Mouse (Mus musculus): ENCODE measurements around the gene Frem2. TPM values are rescaled to one million over a fixed set of nuclear protein-coding genes. Genes with fewer than 3 reads are reported as not detected.

Frem2 gene
- polyA plus RNA-seq, 1 experiment, result 0.81 TPM

DNA sequence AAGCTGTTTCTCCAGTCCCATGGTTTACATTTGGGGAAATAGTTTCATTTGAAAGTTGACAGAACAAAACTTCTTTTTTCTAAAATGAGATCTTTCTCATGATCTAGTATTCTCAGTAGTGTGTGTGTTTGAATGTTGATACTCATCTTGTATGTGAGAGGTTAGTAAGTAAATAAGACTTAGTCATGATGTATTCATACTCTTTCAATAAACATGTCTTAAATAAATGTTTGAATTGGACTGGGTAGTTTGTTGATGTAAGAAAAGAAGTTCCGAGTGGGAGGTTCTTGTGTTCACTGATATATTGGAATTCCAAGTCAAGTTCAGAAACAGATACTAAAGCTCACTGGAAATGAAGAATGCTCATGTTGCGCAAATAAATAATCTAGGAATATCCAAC, 25.1 kb upstream of the Frem2 start:
- WGBS, result 92% methylated on average over 2 of the region's 2 CpGs
- Histone ChIP-seq H3K27ac (ENCODE audit: control insufficient read depth, insufficient read depth, low read length) (no peak overlapping the region), H3K4me3 (ENCODE audit: control insufficient read depth, insufficient read depth, low read length) (no peak overlapping the region), H3K27me3 (ENCODE audit: control insufficient read depth, insufficient read depth, low read length) (no peaks in the 10 kb centered on the region), H3K36me3 (ENCODE audit: control insufficient read depth, insufficient read depth, low read length) (no peaks in the 10 kb centered on the region), H3K4me1 (replicated peaks; ENCODE audit: control insufficient read depth, insufficient read depth, low read length) (no peaks in the 10 kb centered on the region)
- DNase-seq, result no peak
- TF ChIP-seq POLR2A (IDR thresholded peaks at IDR 0.05; ENCODE audit: control insufficient read depth, extremely low read depth, insufficient read depth, low read length, poor library complexity), result no peak
- no peak for TF ChIP-seq CTCF (IDR thresholded peaks at IDR 0.05; ENCODE audit: borderline replicate concordance, control insufficient read depth, extremely low read depth, insufficient read depth, low read length, poor library complexity)

DNA sequence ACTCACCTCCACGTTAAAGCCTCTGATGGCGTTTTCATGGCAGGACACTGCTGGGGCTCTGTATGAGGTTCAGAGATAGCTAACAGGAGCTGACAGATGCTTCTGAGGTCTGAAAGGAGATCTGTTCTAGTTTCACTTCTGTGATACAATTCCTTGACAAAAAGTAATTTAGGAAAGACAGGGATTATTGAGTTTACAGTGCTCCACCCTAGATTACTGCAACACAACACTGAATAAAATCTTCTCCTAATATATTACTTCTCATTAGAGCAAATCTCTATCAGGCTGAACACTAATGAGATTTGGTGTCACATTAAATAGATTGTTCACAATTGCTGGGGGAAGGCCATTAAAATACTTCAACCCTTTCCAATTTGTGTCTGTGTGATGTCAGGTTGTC, 23.7 kb upstream of the Frem2 start:
- no peaks in the 10 kb centered on the region for H3K36me3 ChIP-seq (ENCODE audit: control insufficient read depth, insufficient read depth, low read length)
- 67% methylated on average over 2 of the region's 2 CpGs for WGBS
- no peaks in the 10 kb centered on the region for H3K4me1 ChIP-seq (replicated peaks; ENCODE audit: control insufficient read depth, insufficient read depth, low read length)
- no peak for DNase-seq
- no peak overlapping the region for H3K4me3 ChIP-seq (ENCODE audit: control insufficient read depth, insufficient read depth, low read length)
- H3K27me3 ChIP-seq (ENCODE audit: control insufficient read depth, insufficient read depth, low read length), result no peaks in the 10 kb centered on the region
- no peak for TF ChIP-seq CTCF (IDR thresholded peaks at IDR 0.05; ENCODE audit: borderline replicate concordance, control insufficient read depth, extremely low read depth, insufficient read depth, low read length, poor library complexity)
- no peak for TF ChIP-seq POLR2A (IDR thresholded peaks at IDR 0.05; ENCODE audit: control insufficient read depth, extremely low read depth, insufficient read depth, low read length, poor library complexity)
- H3K27ac ChIP-seq (ENCODE audit: control insufficient read depth, insufficient read depth, low read length), result no peak overlapping the region

DNA sequence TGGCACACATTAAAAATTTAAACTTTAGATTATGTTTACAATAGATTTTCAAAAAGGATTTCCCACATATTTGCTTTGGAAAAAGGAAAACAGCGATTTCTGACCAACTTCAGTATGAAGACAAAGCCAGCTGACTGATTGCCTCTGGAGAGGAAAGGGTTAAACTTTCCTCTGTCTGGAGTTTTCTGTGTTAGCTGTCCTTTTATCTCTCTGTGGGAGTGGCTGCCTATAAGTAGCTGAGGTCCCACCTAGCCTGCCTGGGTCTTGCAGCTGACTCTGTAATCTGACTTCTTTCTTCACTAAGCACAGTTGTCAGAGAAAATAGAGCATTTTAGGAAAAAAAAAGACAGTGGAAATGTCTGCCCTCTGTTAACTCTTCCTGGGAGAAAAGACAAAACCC, 17.1 kb upstream of the Frem2 start:
- Histone ChIP-seq H3K4me3 (ENCODE audit: control insufficient read depth, insufficient read depth, low read length) (no peak overlapping the region), H3K4me1 (replicated peaks; ENCODE audit: control insufficient read depth, insufficient read depth, low read length) (no peaks in the 10 kb centered on the region), H3K27ac (ENCODE audit: control insufficient read depth, insufficient read depth, low read length) (no peak overlapping the region), H3K27me3 (ENCODE audit: control insufficient read depth, insufficient read depth, low read length) (no peaks in the 10 kb centered on the region), H3K36me3 (ENCODE audit: control insufficient read depth, insufficient read depth, low read length) (no peaks in the 10 kb centered on the region)
- DNase-seq, result no peak
- WGBS, result 79% methylated on average over 1 of the region's 1 CpGs
- no peak for TF ChIP-seq POLR2A (IDR thresholded peaks at IDR 0.05; ENCODE audit: control insufficient read depth, extremely low read depth, insufficient read depth, low read length, poor library complexity)
- TF ChIP-seq CTCF (IDR thresholded peaks at IDR 0.05; ENCODE audit: borderline replicate concordance, control insufficient read depth, extremely low read depth, insufficient read depth, low read length, poor library complexity), result no peak

DNA sequence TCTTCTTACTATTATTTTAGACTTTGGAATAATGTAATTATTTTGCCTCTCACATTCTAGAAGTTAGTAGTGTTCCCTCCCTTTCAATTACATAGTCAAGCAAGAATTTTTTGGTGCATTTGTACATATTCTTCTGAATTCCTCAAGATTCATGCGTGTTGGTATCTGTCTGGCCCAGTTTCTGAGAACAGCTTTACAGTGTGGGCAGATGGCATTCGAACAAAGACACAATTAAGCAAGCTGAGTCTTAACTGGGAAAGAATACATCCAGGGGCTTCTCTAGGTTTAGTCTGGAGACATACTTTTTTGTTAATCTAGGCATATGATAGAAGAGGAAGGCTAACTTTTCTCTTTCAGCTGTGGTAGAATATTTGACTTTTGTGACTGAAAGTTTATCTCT, 12.6 kb upstream of the Frem2 start:
- Histone ChIP-seq H3K36me3 (ENCODE audit: control insufficient read depth, insufficient read depth, low read length) (no peaks in the 10 kb centered on the region), H3K27me3 (ENCODE audit: control insufficient read depth, insufficient read depth, low read length) (no peaks in the 10 kb centered on the region), H3K4me3 (ENCODE audit: control insufficient read depth, insufficient read depth, low read length) (no peak overlapping the region), H3K4me1 (replicated peaks; ENCODE audit: control insufficient read depth, insufficient read depth, low read length) (no peaks in the 10 kb centered on the region), H3K27ac (ENCODE audit: control insufficient read depth, insufficient read depth, low read length) (no peak overlapping the region)
- WGBS, result 90% methylated on average over 2 of the region's 2 CpGs
- no peak for TF ChIP-seq POLR2A (IDR thresholded peaks at IDR 0.05; ENCODE audit: control insufficient read depth, extremely low read depth, insufficient read depth, low read length, poor library complexity)
- no peak for TF ChIP-seq CTCF (IDR thresholded peaks at IDR 0.05; ENCODE audit: borderline replicate concordance, control insufficient read depth, extremely low read depth, insufficient read depth, low read length, poor library complexity)
- DNase-seq, result no peak

DNA sequence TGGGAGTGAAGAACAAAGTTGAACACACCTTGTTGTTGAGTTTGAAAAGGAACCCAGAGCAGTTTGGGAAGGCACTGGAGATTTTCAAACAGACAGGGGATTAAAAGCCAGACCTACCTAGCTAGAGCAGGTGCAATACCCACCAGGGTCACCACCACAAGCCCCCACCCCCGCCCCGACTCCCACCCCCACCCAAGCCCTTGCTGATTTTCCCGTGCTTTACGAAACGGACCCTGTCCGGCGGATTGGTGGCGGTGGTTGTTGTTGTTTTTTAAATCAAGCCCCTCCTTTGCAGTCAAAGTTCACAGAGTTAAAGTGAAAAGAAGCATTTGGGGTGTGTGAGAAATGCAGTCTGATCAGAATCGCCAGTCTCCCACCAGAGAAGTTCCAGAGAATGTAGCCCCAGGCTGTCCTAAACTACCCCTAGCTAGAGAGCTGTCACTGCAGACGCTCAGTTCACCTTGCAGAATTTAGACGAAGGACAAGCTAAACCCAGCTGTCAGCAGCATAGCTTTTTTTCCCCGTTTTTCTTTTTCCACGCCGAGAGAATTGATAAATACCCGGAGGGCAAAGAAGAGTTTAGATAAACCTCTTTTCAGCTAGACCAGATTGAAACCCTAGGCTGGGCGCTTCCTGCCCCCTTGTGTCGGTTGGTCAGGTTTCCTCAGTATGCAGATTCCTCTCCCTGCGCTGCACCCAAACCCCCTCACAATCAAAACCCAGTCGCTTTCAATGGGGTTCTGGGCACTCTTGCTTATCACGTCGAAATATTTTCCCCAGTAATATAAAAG, 784 bp upstream of the Frem2 start:
- TF ChIP-seq CTCF (IDR thresholded peaks at IDR 0.05; ENCODE audit: borderline replicate concordance, control insufficient read depth, extremely low read depth, insufficient read depth, low read length, poor library complexity) (no peak), POLR2A (IDR thresholded peaks at IDR 0.05; ENCODE audit: control insufficient read depth, extremely low read depth, insufficient read depth, low read length, poor library complexity) (no peak)
- no peaks in the 10 kb centered on the region for H3K36me3 ChIP-seq (ENCODE audit: control insufficient read depth, insufficient read depth, low read length)
- 5% methylated on average over 21 of the region's 21 CpGs for WGBS
- no peak overlapping the region for H3K4me3 ChIP-seq (ENCODE audit: control insufficient read depth, insufficient read depth, low read length)
- H3K4me1 ChIP-seq (replicated peaks; ENCODE audit: control insufficient read depth, insufficient read depth, low read length), result no peaks in the 10 kb centered on the region
- no peak overlapping the region for H3K27ac ChIP-seq (ENCODE audit: control insufficient read depth, insufficient read depth, low read length)
- peaks cover 8% of the 10 kb centered on the region; the same call in 1 of the 2 replicates for H3K27me3 ChIP-seq (ENCODE audit: control insufficient read depth, insufficient read depth, low read length)
- no peak for DNase-seq

DNA sequence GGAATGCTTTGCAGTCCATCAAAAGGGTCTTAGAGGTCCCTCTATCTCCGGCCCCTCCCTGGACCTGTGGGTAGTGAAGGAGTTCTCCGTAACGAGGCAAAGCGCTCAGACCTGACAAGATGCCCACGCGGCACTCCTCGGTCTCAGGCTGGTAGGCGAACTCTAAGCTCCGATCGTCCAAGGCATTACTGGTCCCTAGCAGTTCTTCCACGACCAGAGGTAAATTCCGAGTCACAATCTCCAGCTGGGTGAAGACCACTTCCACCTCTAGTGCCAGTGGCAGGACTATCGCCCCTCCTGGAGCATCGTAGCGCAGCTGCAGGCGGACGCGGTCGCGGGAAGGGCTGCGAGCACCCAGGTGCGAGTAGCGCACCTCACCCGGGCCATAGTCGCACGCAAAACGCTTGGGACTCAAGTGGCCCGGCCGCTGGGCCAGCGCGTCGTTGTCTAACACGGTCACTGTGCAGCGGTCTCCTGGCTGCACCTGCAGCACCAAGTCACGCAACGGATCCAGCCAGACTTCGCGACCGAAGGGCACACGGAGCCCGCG, 752 bp downstream of the Frem2 start:
- no peak overlapping the region; the same call in 1 of the 2 replicates for H3K4me3 ChIP-seq (ENCODE audit: control insufficient read depth, insufficient read depth, low read length)
- TF ChIP-seq POLR2A (IDR thresholded peaks at IDR 0.05; ENCODE audit: control insufficient read depth, extremely low read depth, insufficient read depth, low read length, poor library complexity), result no peak
- no peak for TF ChIP-seq CTCF (IDR thresholded peaks at IDR 0.05; ENCODE audit: borderline replicate concordance, control insufficient read depth, extremely low read depth, insufficient read depth, low read length, poor library complexity)
- no peak overlapping the region for H3K27ac ChIP-seq (ENCODE audit: control insufficient read depth, insufficient read depth, low read length)

More for the DNA sequence above, 752 bp downstream of the Frem2 start:
- peaks cover 8% of the 10 kb centered on the region; the same call in 1 of the 2 replicates for H3K27me3 ChIP-seq (ENCODE audit: control insufficient read depth, insufficient read depth, low read length)
- H3K36me3 ChIP-seq (ENCODE audit: control insufficient read depth, insufficient read depth, low read length), result no peaks in the 10 kb centered on the region
- DNase-seq, result no peak
- no peaks in the 10 kb centered on the region for H3K4me1 ChIP-seq (replicated peaks; ENCODE audit: control insufficient read depth, insufficient read depth, low read length)
- 7% methylated on average over 42 of the region's 42 CpGs for WGBS
